Mouse (Mus musculus) heart, adult 8-10 months (tissue): ENCODE results near the gene Usp21. TPM values are rescaled to one million over a fixed set of nuclear protein-coding genes. Genes with fewer than 3 reads are reported as not detected.
A peak's percentile ranks its signal among the peaks of the same experiment; 100 is the strongest.
"Not testable (repeated sequence)": the region's sequence is repeated elsewhere in the genome, so short reads cannot be mapped to it uniquely, and the experiment has no call there.

Experiments
- DNase-seq: peaks from one replicate; pipeline ENCODE4 v3.0.0; 2022; ENCODE audit warnings: low spot score
- total RNA-seq, 4 experiments: library from RNA; stranded (reverse); gene quantifications; 2 replicates each; pipeline ENCODE4 v1.2.4; 2022

Gene Usp21
- 10 to 100 TPM; 18.9 to 21.1 (median 19.9) TPM for total RNA-seq

DNA sequence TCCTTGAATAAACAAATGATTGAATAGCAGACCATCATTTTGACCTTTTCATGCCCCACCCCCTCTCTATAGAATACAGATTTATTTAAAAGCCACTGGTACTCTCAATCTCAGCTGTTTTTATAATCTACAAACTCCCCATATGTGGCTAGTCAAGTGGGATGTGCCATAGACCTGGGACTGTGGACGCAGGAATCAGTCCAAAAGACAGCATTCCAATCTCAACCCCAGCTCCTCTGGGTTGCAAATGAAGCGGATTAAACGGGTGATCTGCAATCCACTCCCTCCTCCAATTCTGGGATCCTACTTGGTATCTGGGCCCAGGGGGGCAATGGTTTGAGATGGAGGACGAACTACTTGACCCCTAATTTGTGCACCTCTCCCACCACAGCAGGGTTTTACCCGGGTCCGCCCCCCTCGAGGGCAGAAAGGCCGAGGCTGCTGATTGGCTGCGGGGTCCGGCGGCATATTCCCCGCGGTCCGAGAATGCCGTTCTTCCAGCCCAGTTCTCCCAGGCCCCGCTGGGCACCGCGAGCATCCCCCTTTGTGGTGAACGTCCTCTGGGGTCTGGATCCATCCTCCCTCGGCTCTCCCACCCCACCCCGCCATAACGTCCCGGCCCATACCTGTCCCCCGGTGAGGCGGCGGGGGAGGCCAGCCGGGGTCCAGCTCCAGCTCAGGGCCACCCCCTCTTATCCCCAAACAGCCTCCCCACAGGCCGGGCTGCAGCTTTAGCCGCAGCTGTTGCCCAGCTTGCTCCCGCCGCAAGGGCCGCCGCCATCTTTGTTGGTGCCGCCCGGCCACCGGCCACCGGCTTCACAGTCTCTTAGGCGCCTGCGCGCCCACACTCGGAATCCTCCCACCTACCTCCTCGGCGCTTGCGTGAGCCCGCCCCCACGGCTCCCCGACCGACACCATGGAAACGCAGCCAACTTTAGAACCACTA lies at the start of gene Usp21:
Gene Usp21 (minus strand): TSS at position 856 of the 946 bp plus-strand sequence.
- DNase-seq, result peak; percentile 93

DNA sequence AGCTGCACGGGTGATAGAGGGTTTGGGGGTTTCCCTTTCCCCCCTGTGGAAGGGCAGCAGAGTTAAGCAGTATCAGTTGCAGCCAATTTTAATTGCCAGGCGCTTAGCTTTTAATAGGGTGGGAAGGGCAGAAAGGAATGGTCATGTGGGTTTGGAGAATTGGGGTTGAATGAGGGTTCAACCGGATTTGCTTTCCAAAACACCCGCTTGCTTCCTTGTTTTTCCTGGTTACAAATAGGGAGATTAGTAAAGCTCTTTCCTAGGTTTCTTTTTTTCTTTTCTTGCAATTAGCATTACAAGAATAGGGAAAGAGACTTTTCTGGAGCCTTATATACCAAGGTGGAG lies 42.4 kb upstream of the Usp21 start:
- no peak for DNase-seq

GRCm38 (mm10) chr1:171329433-171330215 lies 41.8 kb upstream of the Usp21 start:
- DNase-seq, result peak; percentile 24

DNA sequence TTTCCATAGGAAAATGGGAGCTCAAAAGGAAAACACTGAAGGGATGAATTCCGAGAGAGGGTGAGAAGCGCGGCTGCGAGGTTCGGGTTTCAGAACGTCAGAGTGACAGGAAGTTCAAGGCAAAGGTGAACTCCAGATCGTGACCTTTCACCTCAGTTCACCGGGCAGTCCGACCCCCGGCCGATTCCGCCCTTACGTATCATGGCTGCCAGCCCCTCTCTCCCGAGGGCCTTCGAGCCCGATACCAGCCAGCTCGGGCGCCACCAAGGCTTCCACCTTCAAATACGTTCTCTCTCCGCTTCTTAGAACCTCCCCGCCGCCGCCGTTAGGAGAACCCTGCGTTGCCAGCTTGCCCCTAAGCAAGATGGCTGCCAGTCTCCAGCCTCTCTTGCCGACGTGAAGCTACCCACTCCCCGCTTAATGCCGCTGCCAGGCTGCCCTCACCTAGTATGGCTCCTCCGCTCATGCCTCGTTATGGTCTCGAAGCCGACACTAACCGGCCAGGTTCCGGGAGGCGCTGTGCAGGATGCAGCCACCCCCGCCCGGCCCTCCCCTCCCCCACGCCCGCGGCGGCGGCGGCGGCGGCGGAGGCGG lies 41.1 kb upstream of the Usp21 start, which contains the start of gene Dedd:
Gene Dedd (plus strand): TSS at position 307 of the 594 bp plus-strand sequence.
- peak; percentile 89 for DNase-seq

- no peak for DNase-seq
Measured at GRCm38 (mm10) chr1:171328244-171328643, 40.5 kb upstream of the Usp21 start.

- DNase-seq, result not testable (repeated sequence)
Measured at GRCm38 (mm10) chr1:171326588-171326987, 38.8 kb upstream of the Usp21 start.

DNA sequence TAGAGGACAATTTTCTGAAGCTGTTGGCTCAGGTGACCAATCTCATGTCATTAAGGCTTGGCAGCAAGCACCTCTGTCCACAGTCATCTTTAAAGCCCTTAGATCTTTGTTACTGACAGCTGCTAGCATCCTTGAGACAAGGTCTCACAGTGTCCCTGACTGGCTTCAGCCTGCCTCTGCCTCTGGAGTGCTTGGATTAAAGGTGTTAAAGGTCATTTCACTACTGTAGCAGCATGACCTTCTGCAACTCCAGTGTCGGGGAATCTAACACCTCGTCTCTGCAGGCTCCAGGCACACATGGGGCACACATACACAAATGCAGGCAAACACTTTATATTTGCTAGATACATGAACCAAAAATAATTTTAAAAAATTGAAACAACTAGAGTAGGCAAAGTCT lies 37.8 kb upstream of the Usp21 start:
- no peak for DNase-seq

GRCm38 (mm10) chr1:171322012-171322411 lies 34.2 kb upstream of the Usp21 start:
- DNase-seq, result no peak

GRCm38 (mm10) chr1:171321415-171321814 lies 33.6 kb upstream of the Usp21 start:
- DNase-seq, result no peak

DNA sequence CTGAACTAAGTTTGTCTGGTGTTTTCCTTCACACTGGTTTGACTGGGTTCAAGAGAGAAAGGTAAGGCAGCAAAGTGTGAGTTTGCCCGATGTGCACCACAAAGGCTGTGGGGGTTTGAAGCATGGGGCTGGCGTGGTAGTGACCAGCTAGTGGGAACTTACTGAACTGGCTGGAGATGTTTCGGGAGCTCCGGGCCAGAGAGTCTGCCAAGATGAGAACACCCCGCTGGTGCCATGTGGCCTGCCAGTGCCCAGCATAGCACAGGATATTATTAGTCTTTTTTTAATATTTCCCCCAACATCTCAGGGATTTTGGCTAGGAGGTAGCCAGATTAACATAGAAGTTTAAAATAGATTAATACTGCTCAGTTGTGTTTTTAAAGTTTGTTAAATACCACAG lies 32.4 kb upstream of the Usp21 start:
- no peak for DNase-seq

DNA sequence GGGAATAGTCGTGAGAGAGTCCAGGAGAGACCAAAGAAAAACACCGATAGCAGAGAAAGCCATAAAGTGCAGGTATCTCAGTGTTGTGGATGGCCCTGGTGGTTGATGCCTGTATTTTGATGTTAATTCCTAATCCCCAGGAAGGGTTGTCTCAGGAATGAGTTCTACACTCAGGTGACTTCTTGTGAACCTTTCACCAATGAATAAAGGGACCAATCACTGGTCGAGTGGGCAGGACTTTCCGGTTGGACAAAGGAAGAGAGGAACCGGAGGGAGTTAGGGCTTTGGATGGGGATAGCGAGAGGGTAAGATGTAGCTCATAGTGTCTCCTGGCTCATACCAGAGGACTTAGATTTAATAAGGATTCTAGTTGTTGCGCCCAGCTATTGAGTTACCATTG lies 32.0 kb upstream of the Usp21 start:
- DNase-seq, result no peak

GRCm38 (mm10) chr1:171309321-171309720 lies 21.5 kb upstream of the Usp21 start:
- DNase-seq, result no peak

GRCm38 (mm10) chr1:171306157-171306556 lies 18.4 kb upstream of the Usp21 start:
- not testable (repeated sequence) for DNase-seq

DNA sequence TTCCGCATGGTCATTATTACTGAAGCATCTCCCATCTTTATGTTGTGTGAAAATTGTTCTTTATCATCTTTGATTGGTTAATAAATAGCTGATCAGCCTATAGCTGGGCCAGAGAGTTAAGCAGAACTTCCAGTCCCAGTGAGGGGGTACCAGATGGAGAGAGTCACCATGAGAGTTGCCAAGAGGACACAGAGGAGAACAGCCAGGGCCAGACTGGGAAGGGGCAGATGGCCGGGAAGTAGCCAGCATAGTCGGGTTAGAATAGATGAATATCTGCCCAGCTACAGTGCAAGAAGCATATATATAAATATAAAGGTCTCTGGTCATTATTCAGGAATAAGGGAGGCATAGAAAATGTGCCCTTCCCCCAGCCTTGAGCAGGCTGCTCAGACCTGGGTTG lies 10.4 kb upstream of the Usp21 start:
- no peak for DNase-seq

DNA sequence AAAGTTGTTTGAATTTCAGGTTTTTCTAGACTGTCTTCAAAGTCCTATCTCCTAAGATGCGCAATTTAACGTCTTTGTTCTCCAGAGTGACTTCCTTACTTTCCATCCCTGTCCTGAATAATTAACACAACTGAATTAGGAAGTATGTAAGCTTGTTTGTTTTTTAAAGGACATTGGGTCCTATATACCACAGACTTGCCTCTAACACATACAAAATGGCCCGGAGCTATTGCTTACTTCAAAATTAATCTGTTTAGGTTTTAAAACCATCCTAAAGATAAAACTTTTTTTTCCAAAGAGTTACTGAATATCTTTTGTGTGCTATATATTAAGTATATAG lies 7.2 kb upstream of the Usp21 start:
- no peak for DNase-seq

GRCm38 (mm10) chr1:171294298-171295062 lies 6.7 kb upstream of the Usp21 start, which contains the start of gene Ufc1:
Ufc1 (minus strand) TSS chr1:171295024.
- peak; percentile 88 for DNase-seq

DNA sequence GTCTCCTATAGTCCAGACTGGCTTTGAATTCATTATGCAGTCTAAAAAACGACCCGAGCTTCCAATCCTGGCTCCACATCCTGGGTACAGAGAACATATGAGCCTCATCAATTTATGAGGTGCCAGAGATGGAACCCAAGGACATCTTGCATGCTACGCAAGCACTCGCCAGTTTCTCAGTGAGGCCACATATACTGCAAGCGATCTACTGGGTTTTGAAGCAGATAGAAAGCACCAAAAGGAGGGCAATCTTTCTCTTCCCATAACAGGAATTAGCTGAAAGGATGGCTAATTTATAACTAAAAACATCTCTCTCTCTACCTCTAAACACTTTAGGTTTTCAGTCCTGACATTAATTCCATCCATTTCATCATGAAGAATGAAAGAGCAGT lies 6.1 kb upstream of the Usp21 start:
- DNase-seq, result no peak

DNA sequence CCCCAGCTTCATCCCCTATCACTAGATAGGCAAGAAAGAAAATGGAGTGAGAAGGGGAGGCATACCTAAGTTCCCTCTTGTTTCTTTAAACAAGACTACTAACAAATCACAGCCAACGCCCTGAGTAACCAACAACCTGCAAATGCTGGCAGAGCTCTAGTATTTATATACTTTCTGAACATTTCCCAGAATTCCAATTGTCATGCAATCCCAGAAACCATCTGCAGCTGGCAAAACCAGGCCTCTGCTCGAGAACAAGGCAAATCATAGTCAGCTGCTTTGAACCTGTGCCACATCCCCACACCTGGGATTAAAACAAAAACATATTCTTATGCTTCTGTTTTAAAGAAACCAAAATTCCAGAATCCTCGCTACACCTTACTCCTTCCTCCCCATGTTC lies 5.6 kb upstream of the Usp21 start:
- DNase-seq, result no peak

DNA sequence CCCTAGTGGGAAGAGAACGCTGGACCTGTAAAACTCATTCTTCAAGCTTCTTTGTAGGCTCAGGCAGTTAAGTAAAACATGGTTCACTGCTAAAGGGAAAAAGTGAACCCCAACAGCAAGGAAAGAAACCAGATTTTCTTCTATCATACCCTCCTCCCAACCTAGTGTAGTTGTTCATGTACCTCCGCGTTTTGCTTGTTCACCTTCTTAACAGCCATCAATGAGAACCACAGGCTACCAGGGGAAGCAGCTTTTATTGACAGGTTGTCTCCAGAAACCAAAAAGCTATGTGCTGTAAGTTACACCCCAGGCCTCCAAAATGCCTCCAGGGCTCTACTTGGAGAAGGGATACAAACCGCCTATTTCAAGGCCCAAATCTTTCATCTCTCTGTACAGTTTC lies 537 bp upstream of the Usp21 start:
- DNase-seq, result no peak

GRCm38 (mm10) chr1:171286517-171286916 lies 1.3 kb downstream of the Usp21 start:
- no peak for DNase-seq

GRCm38 (mm10) chr1:171285096-171285892 lies 2.5 kb downstream of the Usp21 start:
- DNase-seq, result no peak
